Mouse (Mus musculus): ENCODE results near the gene Itpr1.

Itpr1 gene

DNA sequence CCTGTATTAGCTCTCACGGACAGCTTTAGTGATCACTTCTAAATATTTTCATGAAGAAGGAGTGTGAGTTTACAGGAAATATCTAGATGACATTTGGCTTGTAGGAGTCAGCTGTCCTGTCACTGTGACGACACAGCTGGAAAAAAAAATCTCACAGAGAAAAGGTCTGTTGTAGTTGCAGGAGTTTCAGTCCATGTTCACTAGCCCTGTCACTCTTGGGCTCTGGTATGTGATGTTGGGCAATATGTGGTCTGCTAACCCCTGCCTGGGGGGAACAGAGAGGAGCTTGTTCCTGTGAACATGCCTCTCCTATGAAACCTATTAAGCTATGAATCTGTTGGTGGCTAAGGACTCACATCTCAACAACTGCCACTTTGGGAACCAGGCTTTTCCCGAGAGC, 166.1 kb downstream of the Itpr1 start:
- in situ Hi-C loops (cut with MseI, MboI), result no loop called here

DNA sequence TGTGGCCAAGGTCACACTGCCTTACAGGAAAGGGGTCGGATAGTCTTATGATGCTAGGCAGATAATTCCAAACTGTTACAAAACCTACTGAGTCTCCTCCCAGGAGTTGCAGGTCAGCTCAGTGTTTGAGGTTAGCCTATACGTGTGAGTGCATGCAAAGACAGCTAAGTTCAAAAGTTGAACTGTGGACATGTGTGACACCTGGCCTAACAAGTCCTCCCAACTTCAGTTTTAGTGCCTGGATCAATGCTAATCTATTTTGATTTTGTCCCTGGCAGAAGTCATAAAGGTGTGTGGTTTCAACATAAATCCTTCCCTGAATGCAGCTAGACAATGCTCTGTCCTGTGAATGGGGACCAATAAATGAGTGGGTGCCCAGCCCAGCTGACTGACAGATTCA, 167.3 kb downstream of the Itpr1 start:
- in situ Hi-C loops (cut with MseI, MboI), result no loop called here

DNA sequence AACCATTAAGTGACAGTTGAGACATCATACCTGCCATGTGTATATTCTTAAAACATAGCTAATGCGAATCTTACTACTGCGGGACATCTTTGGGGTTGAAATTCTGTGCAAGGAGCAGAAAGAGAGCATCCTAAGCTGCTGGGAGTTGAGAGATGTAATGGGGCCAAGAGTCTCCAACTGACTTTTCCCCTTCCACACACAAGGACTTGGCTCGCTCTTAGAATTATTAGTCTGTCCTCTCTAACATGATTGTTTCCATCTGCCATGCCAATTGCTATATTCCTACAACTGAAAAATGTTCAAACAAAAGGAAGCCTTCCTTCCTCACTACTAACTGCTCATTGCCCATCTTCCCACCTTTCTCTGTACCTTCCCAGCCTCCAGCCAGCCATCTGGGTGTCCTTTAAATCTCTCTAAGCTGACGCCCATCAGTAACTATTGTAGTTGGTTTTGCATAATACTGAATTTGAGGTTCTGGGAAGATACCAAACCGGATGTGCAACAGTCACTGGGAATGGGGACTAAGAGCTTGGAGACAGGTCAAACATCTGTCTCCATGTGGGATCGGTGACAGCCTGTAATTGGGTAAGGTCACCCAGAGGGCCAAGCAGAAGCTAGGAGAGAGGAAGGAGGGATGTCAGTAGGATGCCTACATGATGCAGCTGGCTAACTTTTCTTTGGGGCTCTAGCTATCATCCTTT, 177.9 kb downstream of the Itpr1 start:
- in situ Hi-C loops (cut with MseI, MboI), result no loop called here

DNA sequence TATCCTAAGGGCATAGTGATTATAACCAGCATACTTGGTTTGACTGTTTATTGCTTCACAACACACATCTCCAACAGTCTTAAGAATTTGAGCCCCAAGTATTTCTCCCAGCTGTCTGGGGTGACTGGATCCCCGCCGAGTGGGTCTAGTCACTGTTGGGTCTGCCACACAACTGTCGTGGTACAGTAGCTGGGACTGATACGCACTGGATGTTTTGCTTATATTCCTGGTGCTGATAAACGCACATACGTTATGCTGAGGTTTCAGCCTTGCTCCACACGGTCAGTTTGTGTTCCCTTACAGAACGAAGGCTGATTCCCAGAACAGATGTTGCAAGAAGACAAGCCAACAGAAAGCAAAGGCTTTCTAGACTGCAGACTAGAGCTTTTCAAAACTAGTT, 180.2 kb downstream of the Itpr1 start:
- in situ Hi-C loops (cut with MseI, MboI), result no loop called here

DNA sequence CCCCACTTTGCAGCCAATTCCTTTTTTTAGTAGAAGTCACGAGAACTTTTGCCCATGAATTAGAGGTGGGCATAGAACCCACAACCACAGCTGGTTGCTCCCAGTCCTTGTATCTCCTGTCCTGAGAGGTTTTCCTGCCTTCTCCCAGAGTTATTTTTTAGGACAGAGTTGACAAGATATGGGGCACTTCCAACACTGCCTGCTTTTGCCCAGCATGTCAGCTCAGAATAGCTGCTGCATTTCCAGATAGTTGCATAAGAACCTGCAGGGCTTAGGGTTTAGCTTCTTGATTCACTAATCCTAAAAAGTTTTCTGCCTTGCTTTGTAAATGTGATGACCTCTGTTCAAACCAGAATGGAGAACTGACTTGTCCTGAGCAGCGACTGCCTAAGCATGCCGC, 185.1 kb downstream of the Itpr1 start:
- in situ Hi-C loops (cut with MseI, MboI), result no loop called here

DNA sequence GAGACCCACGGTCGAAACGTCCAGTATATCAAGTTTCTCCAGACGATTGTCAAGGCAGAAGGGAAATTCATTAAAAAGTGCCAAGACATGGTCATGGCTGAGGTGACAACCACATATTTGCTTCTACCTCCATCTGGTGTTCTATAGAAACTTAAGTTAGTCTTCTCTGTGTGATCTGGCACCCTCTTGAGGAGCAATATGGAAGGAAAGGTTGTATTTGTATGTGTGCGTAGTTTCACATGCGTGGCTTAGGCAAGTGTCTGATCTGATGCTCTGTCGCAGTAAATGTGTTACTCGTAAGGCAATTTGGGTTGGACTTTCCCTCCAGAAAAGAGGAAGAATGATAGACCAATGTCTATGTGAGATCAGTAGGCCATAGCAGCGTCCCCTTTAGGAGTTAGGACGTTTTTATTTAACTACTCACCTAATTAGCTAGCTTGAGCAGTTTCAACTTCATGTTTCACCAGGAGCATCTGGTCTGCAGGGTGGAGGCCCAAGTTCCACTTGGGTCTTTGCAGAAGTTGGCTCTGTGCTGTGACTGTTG, 188.6 kb downstream of the Itpr1 start:
- in situ Hi-C loops (cut with MseI, MboI), result loop anchor here in 1 of 2 experiments (10.0 kb wide), 1 partner anchor 297 kb away; no protein-coding TSS in a partner anchor

DNA sequence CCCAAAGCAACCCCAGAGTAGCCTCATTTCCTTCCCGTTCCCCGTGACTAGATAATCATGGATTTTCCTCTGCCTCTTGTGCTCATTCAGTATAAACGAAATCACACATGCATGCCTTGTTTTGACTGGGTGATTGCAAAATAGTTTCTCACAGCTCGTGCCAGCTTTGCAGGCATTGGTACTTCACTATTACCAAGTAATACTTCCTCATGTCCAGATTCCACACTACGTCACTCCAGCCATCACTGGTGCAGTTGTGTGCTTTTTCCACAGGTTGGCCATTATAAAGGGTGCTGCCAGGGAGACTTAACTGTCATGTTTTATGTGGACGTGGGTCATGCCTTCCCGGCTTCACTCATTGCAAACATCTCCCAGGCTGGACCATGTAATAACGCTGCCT, 191.8 kb downstream of the Itpr1 start:
- in situ Hi-C loops (cut with MseI, MboI), result loop anchor here (5.0 to 10.0 kb wide), 2 partner anchors 300 to 307 kb away; no protein-coding TSS in a partner anchor

DNA sequence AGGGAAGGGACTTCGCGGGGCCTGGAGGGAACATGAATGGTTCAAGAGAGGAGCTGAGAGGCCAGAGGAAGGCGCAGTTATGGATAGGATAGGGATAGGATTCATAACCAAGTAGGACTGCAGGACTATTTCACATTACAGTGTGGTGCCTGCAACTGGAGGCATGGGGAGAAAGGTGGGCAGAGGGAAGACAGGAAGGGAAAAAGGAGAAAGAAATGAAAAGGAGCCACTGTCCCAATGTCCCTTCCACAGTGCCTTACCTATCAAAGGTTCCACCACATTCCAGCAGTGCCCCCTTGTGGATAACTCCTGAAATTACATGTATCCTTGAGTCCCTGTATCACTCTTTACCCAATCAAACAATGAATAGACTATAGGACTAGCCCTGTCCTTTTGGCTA, 195.2 kb downstream of the Itpr1 start:
- in situ Hi-C loops (cut with MseI, MboI), result loop anchor here (5.0 to 10.0 kb wide), 2 partner anchors 303 to 311 kb away; no protein-coding TSS in a partner anchor

DNA sequence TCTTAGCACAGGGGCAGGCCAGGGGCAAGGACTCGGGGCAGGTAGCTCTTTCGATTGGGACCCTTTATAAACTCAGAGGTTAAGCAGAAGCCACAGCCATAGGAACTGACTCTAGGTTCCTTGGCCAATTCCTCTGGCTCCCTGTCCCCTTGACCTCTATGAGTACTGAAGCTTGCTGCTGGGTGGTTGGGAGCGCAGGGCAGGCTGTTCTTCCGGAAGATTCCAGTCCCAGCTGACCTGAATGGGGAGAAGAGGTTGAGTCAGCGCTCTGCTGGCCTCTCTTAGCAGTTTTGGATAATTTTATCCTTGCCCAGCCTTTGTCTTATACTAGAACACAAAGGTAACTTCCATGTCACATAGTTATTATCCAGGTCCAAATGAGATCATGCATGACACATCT, 195.8 kb downstream of the Itpr1 start:
- in situ Hi-C loops (cut with MseI, MboI), result loop anchor here (5.0 to 10.0 kb wide), 2 partner anchors 304 to 311 kb away; no protein-coding TSS in a partner anchor

DNA sequence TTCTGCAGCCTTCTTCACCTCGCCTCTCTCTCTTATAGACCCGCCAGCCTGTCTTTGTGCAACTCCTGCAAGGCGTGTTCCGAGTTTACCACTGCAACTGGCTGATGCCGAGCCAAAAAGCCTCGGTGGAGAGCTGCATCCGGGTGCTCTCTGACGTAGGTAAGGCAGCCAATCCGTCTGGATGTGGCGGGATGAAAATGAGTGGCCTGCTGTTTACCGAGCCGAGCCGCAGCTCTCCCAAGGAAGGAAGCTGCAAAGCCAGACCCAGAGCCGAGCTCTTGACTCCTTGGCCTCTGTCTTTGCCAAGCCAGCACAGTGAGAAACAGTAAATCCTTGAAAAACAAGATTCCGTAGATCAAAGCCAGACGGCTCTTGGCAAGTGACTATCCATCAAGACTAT, 197.9 kb downstream of the Itpr1 start:
- in situ Hi-C loops (cut with MseI, MboI), result loop anchor here in 1 of 2 experiments (10.0 kb wide), 1 partner anchor 304 kb away; no protein-coding TSS in a partner anchor

DNA sequence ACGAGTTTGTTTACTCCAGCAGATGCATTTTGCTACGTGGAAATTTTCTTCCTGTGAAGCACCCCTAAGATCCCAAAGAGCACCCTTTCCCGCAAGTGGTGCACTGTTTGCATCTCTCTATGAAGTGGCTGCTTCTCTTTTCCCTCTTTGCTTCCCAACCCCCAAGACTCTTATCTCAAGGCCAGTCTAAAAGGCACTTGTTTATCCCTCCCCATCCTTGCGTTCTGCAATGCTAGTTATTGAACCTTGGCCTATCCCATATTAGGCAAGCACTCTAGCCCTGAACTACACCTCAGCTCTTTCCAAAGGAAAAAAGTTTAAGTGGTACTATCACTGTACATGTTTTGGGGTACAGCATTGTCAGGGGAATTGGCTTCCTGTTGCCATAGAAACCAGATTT, 198.3 kb downstream of the Itpr1 start:
- in situ Hi-C loops (cut with MseI, MboI), result loop anchor here in 1 of 2 experiments (10.0 kb wide), 1 partner anchor 304 kb away; no protein-coding TSS in a partner anchor

DNA sequence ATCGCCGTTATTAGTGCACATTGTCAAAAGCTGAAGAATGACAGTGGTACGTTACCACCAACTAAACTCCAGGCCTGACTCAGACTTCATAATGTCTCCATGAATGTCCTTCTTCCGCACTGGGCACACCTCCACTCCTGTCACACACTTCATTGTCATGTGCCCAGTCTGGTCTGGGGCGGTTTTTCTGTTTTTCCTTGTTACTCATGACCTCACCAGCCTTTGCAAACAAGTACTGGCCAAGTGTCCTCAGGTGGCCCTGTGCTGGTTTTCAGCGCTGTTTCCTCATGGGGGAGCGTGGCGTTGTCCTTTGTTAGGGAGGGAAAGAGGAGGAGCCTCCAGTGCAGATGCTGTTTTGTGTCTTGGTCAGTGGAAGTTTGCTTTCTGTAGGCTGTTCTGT, 200.1 kb downstream of the Itpr1 start:
- in situ Hi-C loops (cut with MseI, MboI), result loop anchor here in 1 of 2 experiments (10.0 kb wide), 1 partner anchor 302 kb away; no protein-coding TSS in a partner anchor

DNA sequence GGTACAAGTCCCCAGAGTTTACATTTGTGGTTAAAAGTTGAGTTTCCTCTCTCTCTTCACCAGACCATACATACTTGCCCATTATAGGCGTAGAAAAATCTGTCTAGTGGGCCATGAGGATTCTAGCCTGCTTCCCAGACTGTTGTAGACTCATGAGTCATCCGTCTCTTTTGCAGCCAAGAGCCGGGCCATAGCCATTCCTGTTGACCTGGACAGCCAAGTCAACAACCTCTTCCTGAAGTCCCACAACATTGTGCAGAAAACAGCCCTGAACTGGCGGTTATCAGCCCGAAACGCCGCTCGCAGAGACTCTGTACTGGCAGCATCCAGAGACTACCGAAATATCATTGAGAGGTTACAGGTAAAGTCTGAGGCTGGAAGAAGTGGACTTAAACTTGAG, 200.7 kb downstream of the Itpr1 start:
- in situ Hi-C loops (cut with MseI, MboI), result loop anchor here in 1 of 2 experiments (10.0 kb wide), 1 partner anchor 301 kb away; no protein-coding TSS in a partner anchor

DNA sequence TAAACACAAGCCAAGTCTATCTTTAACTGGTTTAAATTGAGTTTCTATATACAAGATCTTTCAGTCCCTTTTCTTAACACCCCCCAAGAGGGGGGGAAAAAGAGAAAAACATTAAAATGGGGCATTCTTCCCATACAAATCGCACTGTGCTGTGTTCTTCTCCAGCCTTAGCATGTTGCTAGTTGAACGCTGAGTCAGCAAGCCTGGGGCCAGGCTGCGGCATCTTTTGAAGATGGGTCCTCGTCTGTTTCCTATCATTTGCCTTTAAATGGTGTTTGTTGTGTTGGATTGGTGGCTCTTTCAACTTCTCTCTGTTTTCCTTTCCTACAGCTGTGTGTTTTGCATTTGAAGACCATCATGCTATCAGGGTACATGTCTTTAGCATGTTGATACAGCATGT, 203.0 kb downstream of the Itpr1 start:
- in situ Hi-C loops (cut with MseI, MboI), result loop anchor here in 1 of 2 experiments (10.0 kb wide), 1 partner anchor 299 kb away; no protein-coding TSS in a partner anchor

DNA sequence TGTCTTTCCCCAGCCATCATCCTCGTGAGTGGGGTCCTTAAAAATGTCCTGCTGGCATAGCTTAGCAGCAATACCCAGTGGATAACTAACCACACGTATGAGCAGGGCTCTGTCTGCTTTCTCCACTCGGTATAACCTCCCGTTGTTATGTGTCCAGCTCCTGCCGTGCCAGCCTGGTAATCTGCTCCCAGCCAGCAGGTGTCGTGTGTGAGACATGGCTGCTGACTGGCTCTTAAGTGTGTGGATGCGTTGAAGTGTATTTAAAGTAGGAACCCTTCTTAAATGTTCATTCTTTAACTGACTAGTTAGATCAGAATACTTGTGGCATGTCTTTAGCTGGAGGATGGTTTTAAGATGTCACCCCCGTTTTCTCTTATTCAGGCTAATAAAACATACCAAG, 204.6 kb downstream of the Itpr1 start:
- in situ Hi-C loops (cut with MseI, MboI), result loop anchor here in 1 of 2 experiments (10.0 kb wide), 1 partner anchor 297 kb away; no protein-coding TSS in a partner anchor

DNA sequence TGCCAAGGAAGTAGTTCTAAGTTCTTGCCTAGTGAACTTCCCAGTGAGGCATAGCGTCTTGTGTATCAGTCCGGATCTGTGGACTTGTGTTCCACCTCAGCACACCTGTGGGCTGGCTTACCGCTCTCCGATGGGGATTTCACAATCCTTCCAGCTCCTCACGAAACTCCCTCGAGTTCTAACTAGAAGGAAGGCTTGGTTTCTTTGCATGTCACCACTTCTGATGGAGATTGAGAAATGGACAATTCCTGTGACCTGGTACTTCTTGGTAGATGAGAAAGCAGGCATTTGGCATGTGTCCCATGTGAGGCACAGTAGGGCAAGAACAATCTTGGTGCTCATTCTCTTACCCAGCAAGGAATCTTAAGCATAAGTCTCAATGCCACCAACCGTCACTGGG, 205.3 kb downstream of the Itpr1 start:
- in situ Hi-C loops (cut with MseI, MboI), result loop anchor here in 1 of 2 experiments (10.0 kb wide), 1 partner anchor 297 kb away; no protein-coding TSS in a partner anchor

DNA sequence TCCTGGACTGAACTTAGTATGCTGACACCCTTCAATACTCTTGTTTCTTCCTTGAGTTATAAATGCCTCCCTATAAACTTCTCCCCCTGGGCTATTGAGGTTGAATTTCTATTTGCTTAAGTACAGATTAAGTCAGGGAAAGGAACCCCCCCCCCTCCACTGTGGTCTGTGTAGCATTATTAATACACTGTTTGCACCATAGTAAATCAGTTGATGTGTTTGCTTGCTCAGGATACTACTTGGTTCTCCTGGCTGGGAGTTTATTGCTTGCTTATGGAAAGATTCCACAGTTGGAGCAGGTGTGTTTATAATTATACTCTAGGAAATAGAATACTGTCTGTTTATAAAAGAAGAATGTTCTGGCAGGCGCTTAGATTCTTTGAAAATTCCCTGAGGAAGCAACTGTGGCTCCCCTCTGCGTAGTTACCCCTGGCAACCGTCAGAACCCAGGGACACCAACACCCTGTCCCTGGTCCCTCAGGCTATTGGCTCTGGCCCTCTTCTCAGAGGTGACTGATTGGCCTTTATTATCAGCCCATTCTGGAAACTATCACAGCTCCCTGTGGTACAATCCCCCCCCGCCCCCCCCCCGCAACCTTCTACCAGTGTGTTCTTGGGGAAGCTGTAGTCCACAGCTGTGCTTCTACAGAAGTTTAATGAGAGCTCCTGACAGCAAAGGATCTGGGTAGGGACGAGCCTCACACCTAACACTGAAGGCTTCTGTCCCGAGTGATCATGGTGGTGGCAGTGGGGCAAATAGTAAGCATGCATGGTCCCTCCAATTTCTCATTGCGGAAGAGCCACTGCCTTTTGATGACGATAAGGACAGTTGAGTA, 212.1 kb downstream of the Itpr1 start:
- in situ Hi-C loops (cut with MseI, MboI), result loop anchor here (5.0 to 10.0 kb wide), 3 partner anchors 240 to 290 kb away; partner anchors contain the start of gene Bhlhe40 (in 1 of the 2)

DNA sequence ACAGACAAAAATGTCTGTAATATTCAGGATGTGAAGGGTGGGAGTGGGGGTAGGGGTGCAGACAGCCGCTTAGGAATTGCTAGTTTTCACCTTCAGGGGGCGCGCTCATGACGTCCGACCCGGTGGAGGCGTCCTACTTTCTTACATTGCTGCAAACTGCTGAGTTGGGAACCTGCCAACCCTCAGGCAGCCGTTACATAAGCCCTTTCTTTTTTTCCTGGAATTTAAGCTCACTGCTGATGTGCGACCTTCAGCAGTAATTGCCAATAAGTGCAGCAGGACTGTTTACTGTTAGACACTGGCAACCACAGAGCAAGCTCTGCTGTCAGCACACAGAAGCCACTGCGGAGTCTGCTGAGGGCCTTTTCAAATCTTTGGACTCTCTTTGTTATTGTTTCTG, 213.9 kb downstream of the Itpr1 start:
- in situ Hi-C loops (cut with MseI, MboI), result loop anchor here (5.0 to 10.0 kb wide), 3 partner anchors 238 to 288 kb away; partner anchors contain the start of gene Bhlhe40 (in 1 of the 2)

DNA sequence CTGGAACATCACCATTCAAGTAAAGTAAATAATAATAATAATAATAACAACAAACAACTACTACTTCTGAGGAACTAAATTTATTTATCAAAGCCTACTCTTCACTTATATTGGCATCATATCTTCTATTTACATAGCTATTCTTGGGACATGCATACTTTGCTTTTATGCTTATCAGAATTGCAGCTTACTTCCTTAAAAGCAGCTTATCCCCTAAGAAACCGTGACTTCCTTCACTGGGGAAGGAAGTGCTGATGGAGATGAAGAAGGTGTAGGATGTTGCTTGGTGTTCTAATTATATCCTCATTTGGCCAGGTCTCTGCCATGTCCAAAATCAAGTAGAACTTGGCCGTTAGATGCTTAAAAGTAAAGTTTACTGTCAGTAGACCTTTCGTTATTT, 215.5 kb downstream of the Itpr1 start:
- in situ Hi-C loops (cut with MseI, MboI), result loop anchor here (5.0 to 10.0 kb wide), 3 partner anchors 236 to 286 kb away; partner anchors contain the start of gene Bhlhe40 (in 1 of the 2)

DNA sequence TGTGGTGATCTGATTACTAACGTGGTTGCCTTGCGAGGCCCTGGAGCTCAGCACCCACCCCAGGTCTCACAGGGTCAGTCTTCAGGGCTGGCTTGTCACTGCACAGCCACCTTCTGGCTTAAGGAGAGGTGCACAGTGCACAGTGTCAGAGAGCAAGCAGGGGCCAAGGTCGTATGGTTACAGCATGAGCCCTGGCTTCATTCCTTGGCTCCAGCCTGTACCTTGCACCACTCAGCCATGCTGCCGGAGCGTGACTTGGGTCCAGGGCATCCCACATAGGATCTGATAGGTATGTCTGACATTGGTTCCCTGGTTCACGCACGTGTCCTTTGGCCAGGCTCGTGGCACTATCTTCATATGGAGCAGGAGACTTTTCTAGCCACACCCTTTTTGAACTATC, 217.1 kb downstream of the Itpr1 start:
- in situ Hi-C loops (cut with MseI, MboI), result loop anchor here (5.0 to 10.0 kb wide), 3 partner anchors 235 to 285 kb away; partner anchors contain the start of gene Bhlhe40 (in 1 of the 2)

DNA sequence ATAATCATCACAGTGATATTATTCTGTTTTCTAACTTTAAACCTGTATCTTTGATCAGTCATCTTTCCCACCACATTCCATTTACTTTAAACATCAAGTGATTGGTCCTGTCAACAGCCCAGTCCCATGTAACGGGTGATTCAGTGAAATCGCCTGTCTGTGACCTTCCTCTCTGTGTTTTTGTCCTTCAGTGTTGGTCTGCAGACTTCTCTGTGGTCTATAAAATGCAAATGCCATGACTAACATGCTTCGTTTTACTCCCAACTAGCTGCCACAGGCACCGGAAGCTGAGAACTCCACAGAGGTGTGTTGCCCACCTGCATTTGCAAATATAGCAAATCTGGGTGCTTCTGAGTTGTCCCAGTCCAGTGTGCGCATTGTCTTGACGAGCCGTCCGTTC, 218.3 kb downstream of the Itpr1 start:
- in situ Hi-C loops (cut with MseI, MboI), result no loop called here

Data from mouse trophoblast stem cell (cell line).